Mouse (Mus musculus) hindbrain, embryonic 12.5 days (tissue): ENCODE measurements around the gene Rpp40. TPM values are rescaled to one million over a fixed set of nuclear protein-coding genes. Genes with fewer than 3 reads are reported as not detected.

Source experiments
- ATAC-seq: fragments of 200-750 bp; cut with Nextera tagmentation; 2 replicates; pipeline ENCODE4 v1.8.0; 2017; ENCODE audit warnings: moderate TSS enrichment; ENCODE audit not compliant: low FRiP score
- H3K27ac ChIP-seq: fragments of 300-500 bp; sonication (generic); 2 replicates; pipeline ENCODE4 v1.5.1; 2016; ENCODE audit warnings: mild to moderate bottlenecking
- H3K27me3 ChIP-seq: fragments of 300-500 bp; sonication (generic); 2 replicates; pipeline ENCODE4 v1.6.1; 2016; ENCODE audit warnings: mild to moderate bottlenecking
- H3K36me3 ChIP-seq: fragments of 300-500 bp; sonication (generic); 2 replicates; pipeline ENCODE4 v1.6.1; 2016; ENCODE audit warnings: mild to moderate bottlenecking
- H3K4me1 ChIP-seq: fragments of 300-500 bp; sonication (generic); 2 replicates; pipeline ENCODE4 v1.6.1; 2016
- H3K4me2 ChIP-seq: fragments of 300-500 bp; sonication (generic); replicated peaks from 2 replicates; pipeline ENCODE4 v1.6.1; 2016; ENCODE audit warnings: mild to moderate bottlenecking
- H3K4me3 ChIP-seq: fragments of 300-500 bp; sonication (generic); 2 replicates; pipeline ENCODE4 v1.5.1; 2016; ENCODE audit warnings: mild to moderate bottlenecking
- H3K9ac ChIP-seq: fragments of 300-500 bp; sonication (generic); 2 replicates; pipeline ENCODE4 v1.6.1; 2016; ENCODE audit warnings: mild to moderate bottlenecking, moderate library complexity
- H3K9me3 ChIP-seq: fragments of 300-500 bp; sonication (generic); replicated peaks from 2 replicates; pipeline ENCODE4 v1.6.1; 2016; ENCODE audit warnings: mild to moderate bottlenecking
- WGBS: fragments of 180-500 bp; shearing (Covaris S2); methylation state at CpG from one replicate; pipeline ENCODE4 v1.1.7; 2016; 5-methylcytosine and 5-hydroxymethylcytosine counted together
- polyA plus RNA-seq: library from polyadenylated mRNA; unstranded; fragments of >200 nt; fragmentation: Nextera tagmentation; extraction: Ambion mirVana; gene quantifications from 2 replicates; pipeline ENCODE4 v1.2.1, GENCODE M21; 2016

Gene Rpp40
- polyA plus RNA-seq = 14.7 and 14.9 TPM in 2 replicates

DNA sequence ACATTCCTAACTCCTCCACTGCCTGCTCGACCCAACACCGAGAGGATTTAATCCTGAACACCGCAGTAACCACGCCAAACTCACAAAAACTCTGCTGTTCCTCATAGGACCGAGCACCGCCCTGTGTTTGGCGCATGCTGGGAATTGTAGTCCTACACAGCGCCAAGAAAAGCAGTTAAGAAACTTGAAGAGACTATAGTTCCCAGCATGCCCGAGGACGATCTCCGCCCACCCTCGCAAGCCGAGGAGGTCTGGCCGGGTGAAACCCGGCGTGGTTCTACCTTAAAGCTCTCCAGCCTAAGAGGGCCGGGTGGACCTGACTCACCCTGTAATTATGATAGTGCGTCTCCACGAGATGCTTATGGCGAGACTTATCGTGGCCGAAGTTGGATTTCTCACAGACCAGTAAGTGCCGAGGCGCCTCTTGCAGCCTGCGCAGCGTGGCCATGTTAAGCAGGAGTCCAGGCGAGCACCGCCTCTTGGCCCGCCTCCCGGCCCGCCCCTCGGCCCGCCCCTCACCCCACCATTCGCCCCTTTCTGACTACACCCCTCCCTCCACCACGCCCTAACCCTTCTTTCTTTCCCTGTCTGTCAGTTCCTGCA is at the start of gene Rpp40:
Gene Rpp40, minus strand, starts transcription at position 481 of the 603 bp plus-strand sequence.
- ATAC-seq = peak; percentile 100
- Histone ChIP-seq H3K4me3 (peak within 1 kb of the TSS; percentile 65), H3K27me3 (no peaks in the 10 kb centered on the region), H3K27ac (no peak within 1 kb of the TSS), H3K4me1 (no peaks in the 10 kb centered on the region; the same call in 1 of the 2 replicates), H3K9ac (peak within 1 kb of the TSS; percentile 65), H3K4me2 (peak within 1 kb of the TSS; percentile 77), H3K36me3 (no peaks in the 10 kb centered on the region), H3K9me3 (no peaks in the 10 kb centered on the region)
- under 1% methylated on average over 33 of the region's 35 CpGs for WGBS

DNA sequence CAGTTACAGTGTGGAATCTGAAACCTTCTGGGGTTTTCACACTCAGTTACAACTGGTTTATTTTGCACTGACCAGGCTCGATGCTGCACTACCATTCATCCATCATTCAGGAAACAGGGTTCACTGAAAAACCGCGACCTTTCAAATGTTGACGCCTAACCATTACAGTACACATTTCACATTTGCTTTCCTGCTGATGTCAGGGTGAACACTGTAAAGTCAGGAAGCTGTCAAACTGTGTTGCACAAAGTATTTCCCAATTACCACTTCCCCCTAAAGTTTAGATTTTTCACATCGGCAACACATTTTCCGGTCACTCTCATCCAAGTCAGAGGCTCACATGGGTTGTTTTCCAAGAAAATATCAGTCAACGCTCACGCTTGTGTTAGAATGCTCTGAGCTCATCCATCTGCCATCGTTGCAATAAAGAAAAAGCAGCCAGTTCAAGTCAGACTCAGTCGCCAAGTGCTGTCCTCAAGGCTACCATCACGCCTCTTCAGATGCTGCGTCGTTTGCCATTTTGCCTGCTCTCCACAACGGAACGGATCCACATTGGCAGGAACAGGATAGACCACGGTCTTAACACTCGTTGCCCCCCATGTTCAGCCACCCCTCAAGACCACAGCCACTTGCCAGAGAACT is 43.8 kb upstream of the Rpp40 start:
- Histone ChIP-seq H3K9ac (no peak overlapping the region), H3K27me3 (no peaks in the 10 kb centered on the region), H3K36me3 (no peaks in the 10 kb centered on the region), H3K4me2 (no peak overlapping the region), H3K27ac (no peak overlapping the region), H3K9me3 (no peaks in the 10 kb centered on the region), H3K4me3 (no peak overlapping the region), H3K4me1 (no peaks in the 10 kb centered on the region)
- ATAC-seq = no peak
- WGBS = 75% methylated on average over 17 of the region's 17 CpGs

DNA sequence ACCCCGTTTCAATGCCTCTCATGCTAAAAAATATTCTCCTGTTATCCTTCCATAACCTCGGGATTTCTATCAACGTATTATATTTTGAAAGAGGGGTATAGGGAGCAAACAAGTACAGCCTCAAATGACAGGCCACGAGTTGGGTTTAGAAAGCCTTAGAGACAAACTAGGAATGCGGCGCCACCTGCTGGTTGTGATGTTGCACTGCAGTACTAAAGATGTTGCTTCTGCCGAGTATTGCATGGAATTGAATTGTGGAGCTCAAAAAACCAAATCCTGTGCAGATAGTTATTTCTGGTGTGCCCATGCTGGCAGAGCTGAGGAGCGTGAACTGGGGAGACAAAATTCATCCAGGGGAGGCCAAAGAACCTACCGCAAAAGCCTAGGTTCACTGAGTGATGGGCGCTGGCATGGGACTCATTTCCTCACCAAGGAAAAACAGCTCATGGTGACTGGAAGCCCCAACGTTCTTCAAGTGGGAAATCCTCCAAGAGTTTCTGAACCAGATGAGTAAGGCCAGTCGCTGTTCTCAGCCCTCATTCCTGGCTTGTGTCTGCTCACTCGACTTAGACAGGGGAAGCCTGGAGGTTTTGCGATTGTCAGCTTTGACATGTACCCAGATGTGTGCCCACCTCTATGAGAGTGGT is 41.3 kb upstream of the Rpp40 start:
- Histone ChIP-seq H3K4me2 (no peak overlapping the region), H3K9me3 (no peaks in the 10 kb centered on the region), H3K4me1 (no peaks in the 10 kb centered on the region), H3K27me3 (no peaks in the 10 kb centered on the region), H3K4me3 (no peak overlapping the region), H3K9ac (no peak overlapping the region), H3K36me3 (no peaks in the 10 kb centered on the region), H3K27ac (no peak overlapping the region)
- 23% methylated on average over 14 of the region's 14 CpGs for WGBS
- ATAC-seq = no peak

DNA sequence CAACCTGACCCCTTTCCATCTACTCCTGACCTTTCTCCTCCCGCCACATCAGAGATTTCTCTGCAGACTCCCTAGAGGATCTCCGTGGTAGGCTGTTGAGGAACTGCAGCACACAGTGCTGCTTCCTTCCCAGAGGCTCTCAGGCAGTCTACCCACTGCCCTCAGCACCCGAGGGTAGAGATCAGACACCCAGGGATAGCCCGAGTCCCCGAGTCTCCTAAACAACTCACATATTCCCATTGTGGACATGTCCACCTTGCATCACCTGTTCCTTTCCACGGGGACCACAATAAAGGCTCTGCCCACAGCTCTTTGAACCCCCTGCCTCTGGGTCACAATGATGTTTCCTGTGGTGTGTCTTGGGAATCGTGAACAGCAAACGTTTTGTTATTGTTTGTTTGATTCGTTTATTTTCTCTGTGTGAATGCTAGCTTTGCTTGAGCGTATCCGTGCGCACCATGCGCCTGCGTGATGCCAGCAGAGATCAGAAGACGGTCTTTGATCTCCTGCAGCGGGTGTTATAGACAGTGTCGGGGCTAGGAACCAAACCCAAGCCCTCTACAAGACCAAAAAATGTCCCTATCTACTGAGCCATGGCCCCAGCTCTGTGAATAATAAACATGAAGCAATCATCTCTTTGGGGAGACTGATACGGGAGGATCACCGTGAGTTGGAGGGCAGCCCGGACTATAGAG is 40.6 kb upstream of the Rpp40 start:
- no peak overlapping the region for H3K4me3 ChIP-seq
- no peaks in the 10 kb centered on the region for H3K4me1 ChIP-seq
- no peak overlapping the region for H3K4me2 ChIP-seq
- H3K9me3 ChIP-seq = no peaks in the 10 kb centered on the region
- H3K9ac ChIP-seq = no peak overlapping the region
- H3K36me3 ChIP-seq = no peaks in the 10 kb centered on the region
- ATAC-seq = no peak
- WGBS = 70% methylated on average over 20 of the region's 20 CpGs
- H3K27ac ChIP-seq = no peak overlapping the region
- H3K27me3 ChIP-seq = no peaks in the 10 kb centered on the region

DNA sequence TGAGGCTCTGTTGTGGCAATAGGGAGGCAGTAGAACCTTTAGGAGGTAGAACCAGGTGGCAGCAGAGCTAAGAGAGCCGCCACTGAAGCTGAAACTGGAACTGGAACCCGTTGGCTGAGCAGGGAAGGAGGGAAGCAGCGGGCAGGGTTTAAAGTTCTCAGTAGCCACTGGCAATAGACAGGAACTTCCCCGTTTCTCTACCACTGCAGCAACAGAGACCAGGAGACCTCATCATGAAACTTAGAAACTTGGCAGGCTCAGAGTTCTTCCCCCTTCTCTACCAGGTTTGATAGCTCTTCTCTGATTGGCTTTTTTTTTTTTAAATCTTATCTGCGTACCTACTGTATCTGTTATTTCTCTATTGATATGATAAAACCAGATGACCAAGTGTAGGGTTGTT is 34.8 kb upstream of the Rpp40 start:
- Histone ChIP-seq H3K36me3 (no peaks in the 10 kb centered on the region), H3K4me3 (no peak overlapping the region), H3K27ac (no peak overlapping the region), H3K4me1 (no peaks in the 10 kb centered on the region), H3K4me2 (no peak overlapping the region), H3K27me3 (no peaks in the 10 kb centered on the region), H3K9ac (no peak overlapping the region), H3K9me3 (no peaks in the 10 kb centered on the region)
- 85% methylated on average over 5 of the region's 5 CpGs for WGBS
- no peak for ATAC-seq

DNA sequence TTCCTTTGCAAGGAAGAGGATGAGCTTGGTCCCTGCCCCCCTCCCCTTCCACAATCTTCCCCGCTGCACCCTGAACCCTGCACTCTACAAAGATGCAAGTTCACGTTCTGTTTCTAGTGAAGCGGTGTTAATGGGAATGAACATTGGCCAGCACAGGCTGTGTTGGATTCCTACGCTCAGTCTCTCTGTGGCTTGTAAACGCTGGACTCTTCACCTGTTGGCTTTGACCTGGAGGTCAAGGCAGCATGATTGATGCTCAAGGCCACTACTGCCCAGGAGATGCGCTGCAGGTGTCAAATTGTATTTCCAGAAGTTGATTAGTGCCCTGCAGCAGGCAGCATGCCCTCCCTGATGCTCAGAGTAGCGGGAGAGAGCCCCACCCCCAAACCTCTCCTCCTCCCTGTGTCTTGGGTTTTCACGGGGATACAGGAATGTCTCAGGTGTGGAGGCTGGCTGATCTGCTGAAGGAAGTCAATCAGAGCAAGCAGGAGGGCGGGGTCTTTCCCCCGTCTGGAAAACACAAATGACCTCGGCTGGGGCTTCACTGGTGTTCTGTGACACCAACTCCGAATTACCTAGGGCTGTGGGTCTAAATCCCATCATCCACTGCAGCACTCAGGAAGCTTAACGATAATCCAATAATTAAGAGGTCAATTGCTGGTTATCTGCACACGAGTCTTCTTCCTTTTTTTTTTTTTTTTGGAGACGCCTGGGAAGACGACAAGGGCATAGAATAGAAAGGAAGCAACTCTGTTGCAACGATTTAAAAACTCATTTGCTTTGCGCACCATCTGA is 33.9 kb upstream of the Rpp40 start:
- 72% methylated on average over 18 of the region's 18 CpGs for WGBS
- ATAC-seq = no peak
- Histone ChIP-seq H3K4me1 (no peaks in the 10 kb centered on the region), H3K9ac (no peak overlapping the region), H3K4me3 (no peak overlapping the region), H3K27me3 (no peaks in the 10 kb centered on the region), H3K4me2 (no peak overlapping the region), H3K9me3 (no peaks in the 10 kb centered on the region), H3K36me3 (no peaks in the 10 kb centered on the region), H3K27ac (no peak overlapping the region)

DNA sequence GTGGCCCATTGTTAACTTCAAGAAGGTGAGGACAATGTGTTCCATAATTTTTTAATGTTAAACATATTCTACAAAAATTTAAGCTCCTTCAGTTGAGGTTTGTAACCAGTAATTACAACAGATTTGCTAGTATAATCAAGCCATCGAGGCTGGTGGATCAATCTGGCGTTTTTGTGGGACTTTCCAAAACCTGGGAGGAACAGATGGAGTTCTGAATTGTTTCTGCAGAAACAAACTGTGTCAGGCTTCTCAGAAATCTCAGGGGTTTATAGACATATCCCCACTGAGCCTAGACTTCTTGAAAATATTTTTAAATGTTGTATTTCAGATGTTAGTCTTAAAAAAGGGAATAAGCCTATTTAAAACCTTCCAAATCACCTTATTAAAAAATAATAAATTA is 31.8 kb upstream of the Rpp40 start:
- 100% methylated on average over 2 of the region's 2 CpGs for WGBS
- Histone ChIP-seq H3K27me3 (no peaks in the 10 kb centered on the region), H3K9me3 (peaks cover 8% of the 10 kb centered on the region; the same call in 1 of the 2 replicates), H3K4me1 (no peaks in the 10 kb centered on the region), H3K9ac (no peak overlapping the region), H3K4me3 (no peak overlapping the region), H3K36me3 (no peaks in the 10 kb centered on the region), H3K27ac (no peak overlapping the region), H3K4me2 (no peak overlapping the region)
- ATAC-seq = no peak

DNA sequence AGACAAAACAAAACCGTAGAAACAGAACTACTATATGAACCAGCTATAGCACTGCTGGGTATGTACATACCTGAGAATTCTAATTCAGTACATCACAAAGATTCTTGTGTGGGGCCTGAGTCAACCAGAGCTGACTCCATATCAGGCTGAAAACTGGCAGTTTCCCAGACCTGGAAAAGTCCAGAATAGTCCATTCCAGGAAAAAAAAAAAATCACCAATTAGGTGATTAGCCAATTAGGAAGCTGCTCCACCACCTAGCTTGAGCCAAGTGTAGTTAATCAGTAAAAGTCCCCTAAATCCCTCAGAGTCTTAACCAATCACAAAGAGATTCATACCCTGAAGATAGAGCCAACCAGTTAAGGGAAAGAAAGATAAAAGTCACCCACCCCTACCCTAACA is 5.3 kb upstream of the Rpp40 start:
- Histone ChIP-seq H3K4me3 (no peak overlapping the region), H3K9me3 (no peaks in the 10 kb centered on the region), H3K27ac (no peak overlapping the region), H3K4me2 (no peak overlapping the region), H3K27me3 (no peaks in the 10 kb centered on the region), H3K36me3 (no peaks in the 10 kb centered on the region), H3K9ac (no peak overlapping the region), H3K4me1 (no peaks in the 10 kb centered on the region)
- 93% methylated on average over 1 of the region's 1 CpGs for WGBS
- no peak for ATAC-seq

DNA sequence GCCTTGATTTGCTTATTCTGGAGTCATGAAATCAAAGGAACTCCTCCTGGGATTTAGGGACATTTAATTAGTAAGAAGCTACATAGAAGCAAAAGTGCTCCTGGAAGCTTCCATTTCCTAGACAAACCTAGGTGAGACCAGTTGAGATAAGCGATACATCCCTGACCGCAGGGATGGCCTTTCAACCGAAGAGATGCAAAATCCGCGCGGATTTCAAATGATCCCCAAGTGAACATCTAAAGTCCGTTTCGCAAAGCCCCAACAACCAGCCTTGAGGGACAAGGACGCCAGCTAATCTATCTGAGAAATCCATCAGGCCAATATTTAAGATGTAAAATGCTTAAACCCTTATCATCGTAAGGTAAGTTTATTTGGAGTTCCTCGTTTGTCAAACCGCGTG is 781 bp downstream of the Rpp40 start:
- 2% methylated on average over 13 of the region's 13 CpGs for WGBS

DNA sequence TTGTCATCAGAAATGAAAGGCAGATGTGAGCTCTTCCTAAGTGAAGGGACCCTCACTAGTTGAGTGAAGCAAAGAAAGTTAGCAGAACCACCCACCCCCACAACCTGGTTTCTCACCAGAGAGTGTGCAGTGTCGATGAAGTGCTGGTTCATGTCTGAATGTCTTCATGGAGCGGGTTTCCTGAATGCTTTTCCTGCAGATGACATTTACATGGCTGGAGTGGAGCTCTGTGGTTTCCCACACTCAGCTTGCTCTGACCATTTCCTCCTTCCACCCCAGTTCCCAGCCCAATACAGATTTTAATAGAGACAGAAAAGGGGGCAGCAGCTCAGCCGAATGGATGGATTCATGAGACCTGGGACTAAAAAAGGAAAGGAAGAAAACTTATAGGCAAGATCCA is 13.3 kb downstream of the Rpp40 start:
- Histone ChIP-seq H3K4me3 (no peak overlapping the region), H3K27ac (no peak overlapping the region), H3K4me1 (no peaks in the 10 kb centered on the region), H3K9me3 (no peaks in the 10 kb centered on the region), H3K9ac (no peak overlapping the region), H3K4me2 (no peak overlapping the region), H3K27me3 (no peaks in the 10 kb centered on the region), H3K36me3 (peaks cover 14% of the 10 kb centered on the region)
- WGBS = 78% methylated on average over 3 of the region's 3 CpGs
- ATAC-seq = no peak

More for the DNA sequence above, 781 bp downstream of the Rpp40 start:
- no peak for ATAC-seq
- Histone ChIP-seq H3K9ac (peak overlapping the region; percentile 65), H3K4me1 (no peaks in the 10 kb centered on the region; the same call in 1 of the 2 replicates), H3K27ac (no peak overlapping the region), H3K4me3 (peak overlapping the region; percentile 65), H3K27me3 (no peaks in the 10 kb centered on the region), H3K4me2 (peak overlapping the region; percentile 77), H3K36me3 (no peaks in the 10 kb centered on the region), H3K9me3 (no peaks in the 10 kb centered on the region)

DNA sequence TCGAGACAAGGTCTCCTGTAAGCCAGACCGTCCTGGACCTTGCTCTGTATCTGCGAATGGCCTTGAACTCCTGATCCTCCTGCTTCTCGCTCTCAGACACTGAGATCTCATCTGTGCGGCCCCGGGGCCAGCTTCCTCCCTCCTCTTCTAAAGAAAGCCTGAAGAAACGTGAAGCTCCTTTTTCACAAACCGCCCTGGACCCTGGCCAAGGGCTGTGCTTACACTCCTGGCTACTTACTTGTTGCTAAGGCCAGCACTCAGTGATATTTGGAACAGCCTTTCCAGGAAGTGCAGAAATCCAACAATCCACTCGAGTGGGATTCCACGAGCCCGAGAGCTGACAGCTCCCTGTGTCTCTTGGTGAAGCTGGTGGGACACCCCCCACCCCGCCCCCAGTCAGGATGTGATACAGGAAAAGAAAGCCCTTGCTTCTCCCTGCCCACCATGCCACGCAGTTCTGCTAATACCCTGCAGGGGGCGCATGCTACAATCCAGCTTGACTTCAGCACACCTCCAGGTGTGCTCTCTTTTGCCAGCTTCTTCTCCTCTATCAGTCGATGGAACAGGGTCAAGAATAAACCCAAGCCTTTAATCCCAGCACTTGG is 19.9 kb downstream of the Rpp40 start:
- Histone ChIP-seq H3K4me2 (no peak overlapping the region), H3K27ac (no peak overlapping the region), H3K36me3 (no peaks in the 10 kb centered on the region), H3K27me3 (no peaks in the 10 kb centered on the region), H3K9ac (no peak overlapping the region), H3K4me3 (no peak overlapping the region), H3K4me1 (no peaks in the 10 kb centered on the region), H3K9me3 (no peaks in the 10 kb centered on the region)
- ATAC-seq = no peak
- WGBS = 42% methylated on average over 15 of the region's 15 CpGs
